Mouse (Mus musculus): ENCODE results near the gene Lce3f.

Gene Lce3f

DNA sequence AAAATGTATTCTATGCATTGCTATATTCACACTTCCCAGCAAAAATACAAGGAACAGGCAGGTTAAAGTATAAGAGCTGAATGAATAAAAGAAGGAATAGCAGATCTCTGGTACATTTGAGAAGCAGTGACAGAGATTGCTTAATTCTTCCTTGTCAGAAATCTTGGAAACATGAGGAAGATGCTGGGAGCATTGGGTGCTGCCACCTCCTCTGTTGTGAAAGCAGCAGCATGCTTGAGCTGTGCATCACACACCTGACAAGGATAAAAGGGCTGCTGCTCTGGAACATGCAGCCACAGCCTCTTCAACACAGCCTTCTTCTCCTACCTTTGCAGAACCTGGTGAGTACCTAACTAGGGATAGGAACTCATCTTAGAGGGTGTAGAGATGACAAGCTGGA is at the start of gene Lce3f:
Gene Lce3f (plus strand): TSS at position 301 of the 400 bp plus-strand sequence.
- no peak for DNase-seq

DNA sequence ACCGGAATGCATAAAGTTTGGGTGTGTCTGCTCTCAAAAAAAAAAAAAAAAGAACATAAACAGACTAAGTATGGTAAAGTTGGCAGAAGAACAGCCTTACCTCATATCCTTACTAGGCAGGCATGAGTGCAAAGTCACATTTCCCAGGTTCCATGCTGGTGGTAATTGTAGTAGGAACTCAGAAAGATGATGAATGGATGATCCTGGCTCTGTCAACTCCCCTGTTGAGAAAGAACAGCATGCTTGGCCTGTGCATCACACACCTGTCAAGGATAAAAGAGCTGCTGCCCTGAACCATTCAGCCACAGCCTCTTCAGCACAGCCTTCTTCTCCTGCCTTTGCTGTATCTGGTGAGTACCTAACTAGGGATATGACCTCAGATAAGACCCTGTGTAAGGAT is 47.8 kb upstream of the Lce3f start, which contains the start of gene Lce3c:
Gene Lce3c (plus strand): TSS at position 301 of the 400 bp plus-strand sequence.
- DNase-seq = no peak

DNA sequence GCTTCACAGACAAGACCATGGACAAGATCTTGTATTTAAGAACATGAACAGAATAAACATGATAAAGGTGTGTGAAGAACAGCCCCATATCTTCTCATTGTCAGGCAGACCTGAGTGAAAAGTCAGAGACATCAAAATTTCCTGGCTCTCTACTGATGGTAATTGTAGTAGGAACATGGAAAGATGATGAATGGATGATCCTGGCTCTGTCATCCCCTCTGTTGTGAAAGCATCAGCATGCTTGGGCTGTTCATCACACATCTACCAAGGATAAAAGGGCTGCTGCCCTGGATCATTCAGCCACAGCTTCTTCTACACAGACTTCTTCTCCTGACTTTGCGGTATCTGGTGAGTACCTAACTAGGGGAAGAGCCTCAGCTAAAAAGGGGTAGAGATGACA is 34.9 kb upstream of the Lce3f start, which contains the start of gene Lce3d:
Gene Lce3d (plus strand): TSS at position 301 of the 400 bp plus-strand sequence.
- no peak for DNase-seq

DNA sequence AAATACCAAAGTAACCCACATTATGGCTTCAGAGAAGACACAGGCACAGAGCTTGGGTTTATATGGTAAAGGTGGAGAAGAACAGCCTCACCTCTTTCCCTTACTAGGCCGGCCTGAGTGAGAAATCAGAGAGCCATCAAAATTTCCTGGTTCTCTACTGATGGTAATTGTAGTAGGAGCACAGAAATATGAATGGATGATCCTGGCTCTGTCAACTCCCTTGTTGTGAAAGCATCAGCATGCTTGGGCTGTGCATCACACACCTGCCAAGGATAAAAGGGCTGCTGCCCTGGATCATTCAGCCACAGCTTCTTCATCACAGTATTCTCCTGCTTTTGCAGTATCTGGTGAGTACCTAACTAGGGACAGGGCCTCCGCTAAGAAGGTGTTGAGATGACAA is 25.3 kb upstream of the Lce3f start, which contains the start of gene Lce3e:
Gene Lce3e (plus strand): TSS at position 301 of the 400 bp plus-strand sequence.
- no peak for DNase-seq

DNA sequence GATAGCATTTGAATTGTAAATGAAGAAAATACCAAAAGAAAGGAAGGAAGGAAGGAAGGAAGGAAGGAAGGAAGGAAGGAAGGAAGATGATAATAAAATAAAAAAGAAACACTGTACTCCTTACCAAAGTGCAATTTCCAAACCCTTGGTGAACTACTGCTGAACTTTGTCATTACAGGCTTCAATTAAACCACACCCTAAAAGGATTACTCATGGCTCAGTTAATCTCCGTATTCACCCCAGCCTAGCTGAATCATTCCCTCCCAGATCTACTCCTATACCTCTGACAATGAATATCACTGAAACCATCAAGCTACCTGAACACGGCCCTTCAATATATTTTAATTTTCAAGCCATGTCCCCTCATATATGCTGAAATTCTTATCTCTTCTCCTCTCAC is 13.5 kb upstream of the Lce3f start:
- DNase-seq = no peak

DNA sequence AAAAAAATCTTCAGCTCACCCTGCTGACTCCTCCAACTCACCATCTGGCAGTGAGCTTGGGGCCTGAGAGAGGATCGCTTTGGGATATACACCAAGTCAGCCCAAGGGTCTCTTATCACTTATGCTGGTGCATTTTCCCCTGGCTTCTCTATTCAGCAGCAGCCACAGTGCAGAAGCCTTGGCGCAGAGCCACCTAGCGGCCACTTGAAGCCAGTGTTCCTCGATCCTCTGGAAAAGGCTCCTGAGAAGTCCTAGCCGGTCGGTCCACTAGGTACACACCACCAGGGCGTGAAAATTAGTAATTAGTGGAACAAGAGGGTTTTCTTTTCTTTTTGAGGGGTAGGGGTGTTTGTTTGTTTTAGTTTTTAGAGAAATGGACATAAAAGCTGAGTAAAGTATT is 6.7 kb downstream of the Lce3f start:
- peak; percentile 71 for DNase-seq

DNA sequence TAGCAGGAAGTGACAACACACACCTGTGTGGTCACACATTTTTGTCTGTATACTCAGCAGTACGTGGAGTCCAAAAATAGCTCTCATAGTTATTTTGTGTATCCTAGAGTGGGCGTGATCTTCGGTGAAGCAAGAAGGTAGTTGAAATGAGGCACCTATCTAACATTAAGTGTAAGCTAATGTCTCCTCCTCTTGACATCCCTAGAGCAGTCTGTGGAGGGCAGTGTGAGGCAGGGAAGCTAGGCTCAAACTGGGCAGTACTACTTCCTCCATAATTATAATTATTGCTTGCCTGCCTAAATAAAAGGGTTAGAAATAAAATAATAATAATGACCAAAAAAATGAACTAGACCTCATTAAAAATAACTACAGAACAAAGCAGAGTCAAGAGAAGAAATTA is 8.6 kb downstream of the Lce3f start:
- no peak for DNase-seq

DNA sequence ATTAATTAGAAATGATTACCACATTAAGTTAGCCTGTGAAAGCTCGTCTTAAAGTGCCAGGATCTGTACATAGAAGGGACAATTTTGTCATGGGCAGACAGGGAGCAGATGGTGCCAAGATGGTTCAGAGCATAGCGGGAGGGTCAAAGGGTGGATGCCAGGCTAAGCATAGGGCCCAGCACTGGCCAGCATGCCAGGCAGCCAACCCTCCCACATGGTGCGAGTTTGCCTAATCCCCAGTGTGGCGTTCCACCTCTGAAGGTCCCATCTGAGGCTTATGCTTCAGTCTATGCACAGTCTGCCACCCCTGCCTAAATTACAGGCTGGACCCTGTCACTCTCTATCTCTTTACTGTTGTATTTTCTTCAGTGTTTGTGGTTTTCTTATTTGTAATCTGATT is 10.8 kb downstream of the Lce3f start:
- DNase-seq = no peak

- no peak for DNase-seq
These were observed 22.4 kb downstream of the Lce3f start for GRCm38 (mm10) chr3:93014378-93014801.

- DNase-seq = no peak
These were observed 22.8 kb downstream of the Lce3f start for GRCm38 (mm10) chr3:93014871-93015270.

- no peak for DNase-seq
These were observed 23.6 kb downstream of the Lce3f start, which contains the start of gene Crct1 for GRCm38 (mm10) chr3:93015460-93016104. Gene Crct1 (minus strand): TSS chr3:93015687.

DNA sequence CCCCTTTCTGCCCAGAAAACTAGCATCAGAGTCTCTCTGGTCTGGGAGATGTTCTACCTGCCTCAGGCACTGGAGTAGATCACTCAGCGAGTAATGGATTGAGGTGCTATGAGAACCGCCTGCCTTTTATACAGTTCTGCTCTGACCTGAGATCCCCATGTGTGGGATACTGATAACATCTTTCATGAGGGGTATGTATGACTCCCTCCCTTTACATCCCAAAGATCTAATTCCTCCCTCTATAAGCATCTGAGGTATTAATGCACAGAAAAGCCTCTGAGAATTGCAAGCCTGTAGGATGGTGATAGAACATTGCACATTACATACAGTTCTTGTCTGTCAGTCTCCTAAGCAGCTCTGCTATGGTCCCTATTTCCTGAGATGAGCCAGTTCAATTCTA is 26.9 kb downstream of the Lce3f start, which contains the start of gene Lce1m:
Gene Lce1m (minus strand): TSS at position 101 of the 400 bp plus-strand sequence.
- DNase-seq = no peak

- DNase-seq = no peak
These were observed 29.1 kb downstream of the Lce3f start for GRCm38 (mm10) chr3:93021171-93021570.

- no peak for DNase-seq
These were observed 31.6 kb downstream of the Lce3f start for GRCm38 (mm10) chr3:93023411-93024184.

GRCm38 (mm10) chr3:93025486-93025885 is 33.5 kb downstream of the Lce3f start:
- DNase-seq = peak; percentile 1

DNA sequence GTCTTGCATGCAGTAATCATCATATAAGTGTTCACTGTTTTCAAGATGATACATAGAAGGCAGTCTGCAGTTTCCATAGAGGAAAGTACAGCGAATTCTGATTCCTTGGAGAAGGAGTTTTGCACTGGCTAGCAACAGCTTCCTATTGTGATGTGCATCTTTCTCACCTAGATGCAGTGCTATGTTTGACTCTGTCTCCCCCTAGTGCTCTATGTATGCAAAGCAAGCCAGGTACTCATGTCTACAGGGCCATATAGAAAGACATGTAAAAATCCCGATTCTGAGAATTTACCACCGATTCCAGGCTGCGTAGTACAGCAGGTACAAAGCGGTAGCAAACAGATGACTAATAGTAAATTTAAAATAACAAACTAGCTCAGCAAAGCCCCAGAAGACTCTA is 39.4 kb downstream of the Lce3f start:
- peak; percentile 8 for DNase-seq

All from lung, postnatal 36 days (tissue).